Mouse (Mus musculus): Measurements from ENCODE around the gene Mlf1. TPM values are rescaled to one million over a fixed set of nuclear protein-coding genes. Genes with fewer than 3 reads are reported as not detected.

Gene Mlf1
- polyA plus RNA-seq (2015; fragmentation: Nextera tagmentation; extraction: Ambion mirVana): 18.8 and 34.0 TPM in 2 replicates

- Histone ChIP-seq H3K4me1 (peaks cover 8% of the 10 kb centered on the region; the same call in 1 of the 2 replicates), H3K4me2 (peak within 1 kb of the TSS; percentile 89), H3K9me3 (no peaks in the 10 kb centered on the region), H3K36me3 (no peaks in the 10 kb centered on the region), H3K27ac (no peak within 1 kb of the TSS), H3K4me3 (peak within 1 kb of the TSS; percentile 50), H3K9ac (peak within 1 kb of the TSS; percentile 47), H3K27me3 (peaks cover 12% of the 10 kb centered on the region)
- WGBS: under 1% methylated on average over 34 of the region's 35 CpGs
- ATAC-seq (ENCODE audit: insufficient number of reproducible peaks, low FRiP score, low TSS enrichment, low read depth): peak; percentile 86
These were observed at the start of gene Mlf1 for GRCm38 (mm10) chr3:67373872-67374271. TSS of gene Mlf1 (plus strand) at chr3:67374097.

GRCm38 (mm10) chr3:67339558-67339957 lies 34.3 kb upstream of the Mlf1 start:
- no peak overlapping the region for H3K4me3 ChIP-seq
- no peak overlapping the region for H3K27ac ChIP-seq
- ATAC-seq (ENCODE audit: insufficient number of reproducible peaks, low FRiP score, low TSS enrichment, low read depth): no peak
- H3K4me2 ChIP-seq: no peak overlapping the region
- H3K27me3 ChIP-seq: no peaks in the 10 kb centered on the region
- no peaks in the 10 kb centered on the region for H3K36me3 ChIP-seq
- no peaks in the 10 kb centered on the region for H3K4me1 ChIP-seq
- 60% methylated on average over 3 of the region's 3 CpGs for WGBS
- no peak overlapping the region for H3K9ac ChIP-seq
- H3K9me3 ChIP-seq: no peaks in the 10 kb centered on the region

- no peak overlapping the region for H3K4me3 ChIP-seq
- H3K27me3 ChIP-seq: no peaks in the 10 kb centered on the region
- ATAC-seq (ENCODE audit: insufficient number of reproducible peaks, low FRiP score, low TSS enrichment, low read depth): no peak
- WGBS: 60% methylated on average over 7 of the region's 7 CpGs
- H3K9ac ChIP-seq: no peak overlapping the region
- no peak overlapping the region for H3K27ac ChIP-seq
- no peaks in the 10 kb centered on the region for H3K9me3 ChIP-seq
- H3K4me2 ChIP-seq: no peak overlapping the region
- no peaks in the 10 kb centered on the region for H3K4me1 ChIP-seq
- H3K36me3 ChIP-seq: no peaks in the 10 kb centered on the region
These were observed 33.0 kb upstream of the Mlf1 start for GRCm38 (mm10) chr3:67340921-67341320.

- H3K27me3 ChIP-seq: no peaks in the 10 kb centered on the region
- H3K36me3 ChIP-seq: no peaks in the 10 kb centered on the region
- H3K9ac ChIP-seq: no peak overlapping the region
- no peak overlapping the region for H3K4me3 ChIP-seq
- no peaks in the 10 kb centered on the region for H3K9me3 ChIP-seq
- H3K27ac ChIP-seq: no peak overlapping the region
- no peaks in the 10 kb centered on the region for H3K4me1 ChIP-seq
- ATAC-seq (ENCODE audit: insufficient number of reproducible peaks, low FRiP score, low TSS enrichment, low read depth): no peak
- no peak overlapping the region for H3K4me2 ChIP-seq
- 32% methylated on average over 5 of the region's 5 CpGs for WGBS
These were observed 30.8 kb upstream of the Mlf1 start for GRCm38 (mm10) chr3:67343004-67343662.

GRCm38 (mm10) chr3:67344599-67344998 lies 29.3 kb upstream of the Mlf1 start:
- H3K4me2 ChIP-seq: no peak overlapping the region
- H3K27me3 ChIP-seq: no peaks in the 10 kb centered on the region
- WGBS: 13% methylated on average over 2 of the region's 2 CpGs
- ATAC-seq (ENCODE audit: insufficient number of reproducible peaks, low FRiP score, low TSS enrichment, low read depth): no peak
- H3K4me1 ChIP-seq: no peaks in the 10 kb centered on the region
- H3K9ac ChIP-seq: no peak overlapping the region
- no peak overlapping the region for H3K4me3 ChIP-seq
- no peak overlapping the region for H3K27ac ChIP-seq
- H3K9me3 ChIP-seq: no peaks in the 10 kb centered on the region
- H3K36me3 ChIP-seq: no peaks in the 10 kb centered on the region

- H3K9me3 ChIP-seq: no peaks in the 10 kb centered on the region
- H3K27ac ChIP-seq: no peak overlapping the region
- no peak overlapping the region for H3K4me3 ChIP-seq
- WGBS: 71% methylated on average over 2 of the region's 2 CpGs
- ATAC-seq (ENCODE audit: insufficient number of reproducible peaks, low FRiP score, low TSS enrichment, low read depth): no peak
- no peaks in the 10 kb centered on the region for H3K4me1 ChIP-seq
- no peaks in the 10 kb centered on the region for H3K27me3 ChIP-seq
- no peaks in the 10 kb centered on the region for H3K36me3 ChIP-seq
- no peak overlapping the region for H3K9ac ChIP-seq
- no peak overlapping the region for H3K4me2 ChIP-seq
These were observed 27.2 kb upstream of the Mlf1 start for GRCm38 (mm10) chr3:67346674-67347073.

- WGBS: 83% methylated on average over 12 of the region's 12 CpGs
- no peak overlapping the region for H3K4me2 ChIP-seq
- ATAC-seq (ENCODE audit: insufficient number of reproducible peaks, low FRiP score, low TSS enrichment, low read depth): no peak
- no peak overlapping the region for H3K9ac ChIP-seq
- H3K27ac ChIP-seq: no peak overlapping the region
- no peak overlapping the region for H3K4me3 ChIP-seq
- peaks cover 4% of the 10 kb centered on the region; the same call in 1 of the 2 replicates for H3K36me3 ChIP-seq
- H3K27me3 ChIP-seq: no peaks in the 10 kb centered on the region
- H3K9me3 ChIP-seq: no peaks in the 10 kb centered on the region
- H3K4me1 ChIP-seq: no peaks in the 10 kb centered on the region
These were observed 22.3 kb upstream of the Mlf1 start for GRCm38 (mm10) chr3:67351406-67352127.

GRCm38 (mm10) chr3:67352128-67352762 lies 21.7 kb upstream of the Mlf1 start:
- Histone ChIP-seq H3K9ac (no peak overlapping the region), H3K36me3 (peaks cover 11% of the 10 kb centered on the region), H3K4me1 (no peaks in the 10 kb centered on the region), H3K9me3 (no peaks in the 10 kb centered on the region), H3K27me3 (no peaks in the 10 kb centered on the region), H3K4me3 (no peak overlapping the region), H3K4me2 (no peak overlapping the region), H3K27ac (no peak overlapping the region)
- 35% methylated on average over 3 of the region's 5 CpGs for WGBS
- ATAC-seq (ENCODE audit: insufficient number of reproducible peaks, low FRiP score, low TSS enrichment, low read depth): no peak

- H3K27ac ChIP-seq: no peak overlapping the region
- no peaks in the 10 kb centered on the region for H3K4me1 ChIP-seq
- H3K9me3 ChIP-seq: no peaks in the 10 kb centered on the region
- no peak overlapping the region for H3K9ac ChIP-seq
- no peaks in the 10 kb centered on the region for H3K27me3 ChIP-seq
- H3K4me2 ChIP-seq: no peak overlapping the region
- WGBS: 86% methylated on average over 3 of the region's 3 CpGs
- no peak overlapping the region for H3K4me3 ChIP-seq
- ATAC-seq (ENCODE audit: insufficient number of reproducible peaks, low FRiP score, low TSS enrichment, low read depth): no peak
- H3K36me3 ChIP-seq: peaks cover 14% of the 10 kb centered on the region
These were observed 21.1 kb upstream of the Mlf1 start for GRCm38 (mm10) chr3:67352763-67353149.

GRCm38 (mm10) chr3:67358376-67358775 lies 15.5 kb upstream of the Mlf1 start:
- Histone ChIP-seq H3K4me1 (no peaks in the 10 kb centered on the region), H3K4me3 (no peak overlapping the region), H3K27ac (no peak overlapping the region), H3K27me3 (no peaks in the 10 kb centered on the region), H3K36me3 (peaks cover 18% of the 10 kb centered on the region), H3K9ac (no peak overlapping the region), H3K9me3 (no peaks in the 10 kb centered on the region), H3K4me2 (no peak overlapping the region)
- no peak for ATAC-seq (ENCODE audit: insufficient number of reproducible peaks, low FRiP score, low TSS enrichment, low read depth)
- WGBS: 80% methylated on average over 7 of the region's 7 CpGs

- H3K9ac ChIP-seq: no peak overlapping the region
- no peak overlapping the region for H3K4me2 ChIP-seq
- WGBS: 68% methylated on average over 4 of the region's 4 CpGs
- no peaks in the 10 kb centered on the region for H3K27me3 ChIP-seq
- no peaks in the 10 kb centered on the region for H3K9me3 ChIP-seq
- no peaks in the 10 kb centered on the region for H3K36me3 ChIP-seq
- H3K4me1 ChIP-seq: no peaks in the 10 kb centered on the region
- H3K27ac ChIP-seq: no peak overlapping the region
- ATAC-seq (ENCODE audit: insufficient number of reproducible peaks, low FRiP score, low TSS enrichment, low read depth): no peak
- no peak overlapping the region for H3K4me3 ChIP-seq
These were observed 7.6 kb upstream of the Mlf1 start for GRCm38 (mm10) chr3:67366087-67366892.

Data from limb, embryonic 15.5 days (tissue).